Mouse (Mus musculus): ENCODE results near the gene Tamm41. TPM values are rescaled to one million over a fixed set of nuclear protein-coding genes. Genes with fewer than 3 reads are reported as not detected.

Gene Tamm41
- polyA plus RNA-seq, 1 experiment: 44.1 TPM

- Histone ChIP-seq H3K36me3 (ENCODE audit: control insufficient read depth, insufficient read depth) (no peaks in the 10 kb centered on the region), H3K27me3 (ENCODE audit: control insufficient read depth, insufficient read depth, insufficient read length) (peaks cover 8% of the 10 kb centered on the region), H3K79me2 (ENCODE audit: control insufficient read depth, insufficient read depth) (no peaks in the 10 kb centered on the region), H3K79me3 (ENCODE audit: low read depth) (no peaks in the 10 kb centered on the region), H3K4me3 (ENCODE audit: insufficient read depth, poor library complexity, severe bottlenecking) (no peak overlapping the region), H3ac (ENCODE audit: control insufficient read depth, insufficient read length, low read depth) (no peak overlapping the region)
- no peak for TF ChIP-seq CEBPB (IDR thresholded peaks at IDR 0.05; ENCODE audit: low read depth)
- no peak for TF ChIP-seq FOSL1 (IDR thresholded peaks at IDR 0.05; ENCODE audit: insufficient read depth, low read length, poor library complexity, severe bottlenecking)
- no peak for TF ChIP-seq MYOD1 (IDR thresholded peaks at IDR 0.05; ENCODE audit: control insufficient read depth, insufficient read length, low read depth)
- no peak for TF ChIP-seq USF1 (IDR thresholded peaks at IDR 0.05; ENCODE audit: low read depth)
- no peak for TF ChIP-seq MAX (IDR thresholded peaks at IDR 0.05)
- no peak for TF ChIP-seq CTCF (IDR thresholded peaks at IDR 0.05; ENCODE audit: control insufficient read depth, insufficient read depth, insufficient read length)
- TF ChIP-seq MYOG (IDR thresholded peaks at IDR 0.05; ENCODE audit: control insufficient read depth, extremely low read depth, insufficient read length): no peak
Observed at GRCm38 (mm10) chr6:114961276-114962068, 76.2 kb downstream of the Tamm41 start.

- H3K79me3 ChIP-seq (ENCODE audit: low read depth): no peaks in the 10 kb centered on the region
- H3K4me3 ChIP-seq (ENCODE audit: insufficient read depth, poor library complexity, severe bottlenecking): no peak overlapping the region
- H3K36me3 ChIP-seq (ENCODE audit: control insufficient read depth, insufficient read depth): no peaks in the 10 kb centered on the region
- no peak for TF ChIP-seq MYOD1 (IDR thresholded peaks at IDR 0.05; ENCODE audit: control insufficient read depth, insufficient read length, low read depth)
- no peak for TF ChIP-seq CEBPB (IDR thresholded peaks at IDR 0.05; ENCODE audit: low read depth)
- TF ChIP-seq FOSL1 (IDR thresholded peaks at IDR 0.05; ENCODE audit: insufficient read depth, low read length, poor library complexity, severe bottlenecking): no peak
- TF ChIP-seq MAX (IDR thresholded peaks at IDR 0.05): no peak
- no peak for TF ChIP-seq MYOG (IDR thresholded peaks at IDR 0.05; ENCODE audit: control insufficient read depth, extremely low read depth, insufficient read length)
- no peak for TF ChIP-seq CTCF (IDR thresholded peaks at IDR 0.05; ENCODE audit: control insufficient read depth, insufficient read depth, insufficient read length)
- TF ChIP-seq USF1 (IDR thresholded peaks at IDR 0.05; ENCODE audit: low read depth): no peak
- no peak overlapping the region for H3ac ChIP-seq (ENCODE audit: control insufficient read depth, insufficient read length, low read depth)
- peaks cover 8% of the 10 kb centered on the region for H3K27me3 ChIP-seq (ENCODE audit: control insufficient read depth, insufficient read depth, insufficient read length)
- H3K79me2 ChIP-seq (ENCODE audit: control insufficient read depth, insufficient read depth): no peaks in the 10 kb centered on the region
Observed at GRCm38 (mm10) chr6:114959012-114959398, 78.7 kb downstream of the Tamm41 start.

- Histone ChIP-seq H3K27me3 (ENCODE audit: control insufficient read depth, insufficient read depth, insufficient read length) (peaks cover 8% of the 10 kb centered on the region), H3K79me2 (ENCODE audit: control insufficient read depth, insufficient read depth) (no peaks in the 10 kb centered on the region), H3ac (ENCODE audit: control insufficient read depth, insufficient read length, low read depth) (no peak overlapping the region), H3K79me3 (ENCODE audit: low read depth) (no peaks in the 10 kb centered on the region), H3K4me3 (ENCODE audit: insufficient read depth, poor library complexity, severe bottlenecking) (no peak overlapping the region), H3K36me3 (ENCODE audit: control insufficient read depth, insufficient read depth) (no peaks in the 10 kb centered on the region)
- TF ChIP-seq MYOG (IDR thresholded peaks at IDR 0.05; ENCODE audit: control insufficient read depth, extremely low read depth, insufficient read length): no peak
- TF ChIP-seq CTCF (IDR thresholded peaks at IDR 0.05; ENCODE audit: control insufficient read depth, insufficient read depth, insufficient read length): no peak
- no peak for TF ChIP-seq MYOD1 (IDR thresholded peaks at IDR 0.05; ENCODE audit: control insufficient read depth, insufficient read length, low read depth)
- TF ChIP-seq CEBPB (IDR thresholded peaks at IDR 0.05; ENCODE audit: low read depth): no peak
- no peak for TF ChIP-seq FOSL1 (IDR thresholded peaks at IDR 0.05; ENCODE audit: insufficient read depth, low read length, poor library complexity, severe bottlenecking)
- TF ChIP-seq USF1 (IDR thresholded peaks at IDR 0.05; ENCODE audit: low read depth): no peak
- no peak for TF ChIP-seq MAX (IDR thresholded peaks at IDR 0.05)
Observed at GRCm38 (mm10) chr6:114958249-114959011, 79.2 kb downstream of the Tamm41 start.

GRCm38 (mm10) chr6:114957756-114958155 is 79.9 kb downstream of the Tamm41 start:
- TF ChIP-seq MYOD1 (IDR thresholded peaks at IDR 0.05; ENCODE audit: control insufficient read depth, insufficient read length, low read depth) (no peak), CTCF (IDR thresholded peaks at IDR 0.05; ENCODE audit: control insufficient read depth, insufficient read depth, insufficient read length) (no peak), USF1 (IDR thresholded peaks at IDR 0.05; ENCODE audit: low read depth) (no peak), CEBPB (IDR thresholded peaks at IDR 0.05; ENCODE audit: low read depth) (no peak)
- H3ac ChIP-seq (ENCODE audit: control insufficient read depth, insufficient read length, low read depth): no peak overlapping the region
- H3K4me3 ChIP-seq (ENCODE audit: insufficient read depth, poor library complexity, severe bottlenecking): no peak overlapping the region
- H3K36me3 ChIP-seq (ENCODE audit: control insufficient read depth, insufficient read depth): no peaks in the 10 kb centered on the region
- H3K79me2 ChIP-seq (ENCODE audit: control insufficient read depth, insufficient read depth): no peaks in the 10 kb centered on the region
- H3K79me3 ChIP-seq (ENCODE audit: low read depth): no peaks in the 10 kb centered on the region
- H3K27me3 ChIP-seq (ENCODE audit: control insufficient read depth, insufficient read depth, insufficient read length): peaks cover 8% of the 10 kb centered on the region

GRCm38 (mm10) chr6:114954496-114954895 is 83.2 kb downstream of the Tamm41 start:
- Histone ChIP-seq H3ac (ENCODE audit: control insufficient read depth, insufficient read length, low read depth) (no peak overlapping the region), H3K79me2 (ENCODE audit: control insufficient read depth, insufficient read depth) (no peaks in the 10 kb centered on the region), H3K27me3 (ENCODE audit: control insufficient read depth, insufficient read depth, insufficient read length) (peaks cover 5% of the 10 kb centered on the region), H3K79me3 (ENCODE audit: low read depth) (no peaks in the 10 kb centered on the region), H3K4me3 (ENCODE audit: insufficient read depth, poor library complexity, severe bottlenecking) (no peak overlapping the region), H3K36me3 (ENCODE audit: control insufficient read depth, insufficient read depth) (no peaks in the 10 kb centered on the region)
- TF ChIP-seq FOSL1 (IDR thresholded peaks at IDR 0.05; ENCODE audit: insufficient read depth, low read length, poor library complexity, severe bottlenecking) (no peak), MYOD1 (IDR thresholded peaks at IDR 0.05; ENCODE audit: control insufficient read depth, insufficient read length, low read depth) (no peak), CEBPB (IDR thresholded peaks at IDR 0.05; ENCODE audit: low read depth) (no peak), CTCF (IDR thresholded peaks at IDR 0.05; ENCODE audit: control insufficient read depth, insufficient read depth, insufficient read length) (no peak), USF1 (IDR thresholded peaks at IDR 0.05; ENCODE audit: low read depth) (no peak), MYOG (IDR thresholded peaks at IDR 0.05; ENCODE audit: control insufficient read depth, extremely low read depth, insufficient read length) (no peak), MAX (IDR thresholded peaks at IDR 0.05) (no peak)

Other genes starting within 250 kb of the Tamm41 start
- 30.7 TPM for gene Vgll4, start 67.9 kb downstream of the Tamm41 start, polyA plus RNA-seq (2012; fragmentation: generic; extraction: Trizol)
- gene Syn2, start 97.0 kb upstream of the Tamm41 start, polyA plus RNA-seq (2012; fragmentation: generic; extraction: Trizol): 0.12 TPM
- gene Gm17482, start 189.5 kb upstream of the Tamm41 start, polyA plus RNA-seq (2012; fragmentation: generic; extraction: Trizol): not detected
- gene Timp4, start 214.3 kb upstream of the Tamm41 start, polyA plus RNA-seq (2012; fragmentation: generic; extraction: Trizol): 0.01 TPM